Mouse (Mus musculus): Measurements from ENCODE around the gene Tspan10. TPM values are rescaled to one million over a fixed set of nuclear protein-coding genes. Genes with fewer than 3 reads are reported as not detected.

The Tspan10 gene
- total and polyA plus RNA-seq, 2 experiments from 2014 or later, result not detected

DNA sequence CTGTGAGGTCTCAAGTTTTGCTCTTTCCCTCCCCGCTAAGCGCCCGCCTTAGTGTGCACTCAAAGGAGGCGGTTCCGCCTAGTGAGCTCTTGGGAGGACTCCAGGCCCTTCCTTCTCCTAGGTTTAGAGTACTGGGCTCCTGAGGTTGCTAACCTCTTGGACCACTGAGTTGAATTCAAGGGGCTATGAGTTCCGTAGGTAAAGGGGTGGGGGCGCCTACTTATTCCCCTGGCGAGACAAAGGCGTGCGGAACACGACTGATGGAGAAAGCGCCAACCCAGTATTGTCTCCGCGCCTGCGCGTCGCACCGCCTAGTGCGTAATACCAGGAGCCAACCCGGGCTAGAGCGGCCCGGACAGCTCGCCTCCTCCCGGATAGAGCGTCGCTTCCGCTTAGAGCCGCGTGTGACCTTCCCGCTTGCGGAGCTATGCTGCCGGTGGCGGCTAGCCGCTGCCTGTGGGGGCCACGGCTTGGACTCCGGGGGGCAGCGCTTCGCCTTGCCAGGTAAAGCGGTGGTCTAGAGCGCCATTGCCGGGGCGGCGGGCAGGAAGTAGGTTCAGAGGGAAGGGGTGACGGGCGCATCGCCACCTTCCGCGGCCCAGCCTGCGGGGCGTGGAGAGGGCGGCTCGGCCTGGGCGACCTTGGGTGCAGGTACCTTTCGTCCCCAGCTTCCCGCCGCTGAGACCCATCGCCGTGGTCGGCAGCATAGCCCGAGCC, 42.0 kb downstream of the Tspan10 start, which contains the start of gene Mrpl12:
Mrpl12 (plus strand) TSS at position 349 of the 717 bp plus-strand sequence.
- Histone ChIP-seq H3K4me2 (ENCODE audit: low read depth, low read length) (peak within 1 kb of the TSS; percentile 81), H3K36me3 (ENCODE audit: insufficient read depth, low read length) (peaks cover 46% of the 10 kb centered on the region), H3K27ac (peak within 1 kb of the TSS; percentile 88), H3K4me3 (ENCODE audit: low read length) (peak within 1 kb of the TSS; percentile 97), H3K27me3 (ENCODE audit: insufficient read depth, low read length) (no peaks in the 10 kb centered on the region), H3K9me3 (ENCODE audit: low read length) (no peaks in the 10 kb centered on the region), H3K4me1 (ENCODE audit: insufficient read depth, low read length) (peaks cover 9% of the 10 kb centered on the region; the same call in 1 of the 2 replicates), H3K9ac (replicated peaks; ENCODE audit: low read length) (peak within 1 kb of the TSS; percentile 92)
- peak; percentile 8 for TF ChIP-seq CTCF (IDR thresholded peaks at IDR 0.05; ENCODE audit: low read depth)
- peak; percentile 96 for ATAC-seq
- under 1% methylated on average over 58 of the region's 60 CpGs for WGBS
- DNase-seq (ENCODE audit: low spot score), result peak; percentile 99

DNA sequence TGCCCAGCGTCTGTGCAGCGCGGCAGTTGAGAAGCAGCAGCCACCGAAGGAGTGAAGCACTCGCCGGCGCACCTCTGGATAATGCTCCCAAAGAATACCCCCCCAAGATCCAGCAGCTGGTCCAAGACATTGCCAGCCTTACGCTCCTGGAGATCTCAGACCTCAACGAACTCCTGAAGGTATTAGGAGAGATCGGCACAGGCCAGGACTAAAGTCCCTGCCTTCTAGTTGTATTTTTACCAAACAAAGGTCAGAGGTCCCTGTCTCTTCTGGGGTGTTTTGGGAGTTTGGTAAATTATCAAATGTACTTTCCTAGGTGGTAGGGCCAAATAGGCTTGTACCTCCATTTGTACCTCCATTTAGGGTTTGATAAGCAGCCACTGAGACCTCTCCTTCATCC, 42.8 kb downstream of the Tspan10 start:
- DNase-seq (ENCODE audit: low spot score) (no peak), ATAC-seq (no peak)
- Histone ChIP-seq H3K4me3 (ENCODE audit: low read length) (peak overlapping the region; percentile 97), H3K27ac (peak overlapping the region; percentile 88; the same call in 1 of the 2 replicates), H3K9ac (replicated peaks; ENCODE audit: low read length) (peak overlapping the region; percentile 92), H3K9me3 (ENCODE audit: low read length) (no peaks in the 10 kb centered on the region), H3K36me3 (ENCODE audit: insufficient read depth, low read length) (peaks cover 38% of the 10 kb centered on the region), H3K27me3 (ENCODE audit: insufficient read depth, low read length) (no peaks in the 10 kb centered on the region), H3K4me2 (ENCODE audit: low read depth, low read length) (peak overlapping the region; percentile 81), H3K4me1 (ENCODE audit: insufficient read depth, low read length) (peaks cover 9% of the 10 kb centered on the region; the same call in 1 of the 2 replicates)
- WGBS, result 12% methylated on average over 10 of the region's 10 CpGs
- no peak for TF ChIP-seq CTCF (IDR thresholded peaks at IDR 0.05; ENCODE audit: low read depth)

DNA sequence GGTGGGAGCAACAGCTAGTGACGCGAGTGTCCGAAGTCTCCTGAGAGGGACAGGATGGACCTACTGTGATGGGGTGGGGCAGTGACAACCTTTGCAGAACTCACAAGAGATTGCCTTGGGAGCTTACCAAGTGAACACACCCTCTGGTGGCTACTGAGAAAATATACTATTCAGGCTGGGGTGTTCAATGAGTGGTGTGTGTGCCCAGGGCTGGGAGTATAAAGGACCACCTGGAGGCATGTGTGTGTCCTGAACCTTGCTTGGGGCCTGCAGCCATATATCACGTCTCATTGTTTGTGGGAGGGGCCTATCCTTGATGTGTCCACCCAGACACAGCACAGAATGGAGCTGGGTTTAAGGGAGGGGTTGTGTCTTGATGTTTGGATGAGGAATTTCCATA, 46.1 kb downstream of the Tspan10 start:
- no peak for ATAC-seq
- Histone ChIP-seq H3K27ac (no peak overlapping the region), H3K36me3 (ENCODE audit: insufficient read depth, low read length) (peaks cover 18% of the 10 kb centered on the region), H3K27me3 (ENCODE audit: insufficient read depth, low read length) (no peaks in the 10 kb centered on the region), H3K4me3 (ENCODE audit: low read length) (no peak overlapping the region), H3K4me1 (ENCODE audit: insufficient read depth, low read length) (peaks cover 26% of the 10 kb centered on the region), H3K9me3 (ENCODE audit: low read length) (no peaks in the 10 kb centered on the region), H3K9ac (replicated peaks; ENCODE audit: low read length) (no peak overlapping the region), H3K4me2 (ENCODE audit: low read depth, low read length) (no peak overlapping the region)
- DNase-seq (ENCODE audit: low spot score), result no peak
- 83% methylated on average over 4 of the region's 4 CpGs for WGBS
- no peak for TF ChIP-seq CTCF (IDR thresholded peaks at IDR 0.05; ENCODE audit: low read depth)

DNA sequence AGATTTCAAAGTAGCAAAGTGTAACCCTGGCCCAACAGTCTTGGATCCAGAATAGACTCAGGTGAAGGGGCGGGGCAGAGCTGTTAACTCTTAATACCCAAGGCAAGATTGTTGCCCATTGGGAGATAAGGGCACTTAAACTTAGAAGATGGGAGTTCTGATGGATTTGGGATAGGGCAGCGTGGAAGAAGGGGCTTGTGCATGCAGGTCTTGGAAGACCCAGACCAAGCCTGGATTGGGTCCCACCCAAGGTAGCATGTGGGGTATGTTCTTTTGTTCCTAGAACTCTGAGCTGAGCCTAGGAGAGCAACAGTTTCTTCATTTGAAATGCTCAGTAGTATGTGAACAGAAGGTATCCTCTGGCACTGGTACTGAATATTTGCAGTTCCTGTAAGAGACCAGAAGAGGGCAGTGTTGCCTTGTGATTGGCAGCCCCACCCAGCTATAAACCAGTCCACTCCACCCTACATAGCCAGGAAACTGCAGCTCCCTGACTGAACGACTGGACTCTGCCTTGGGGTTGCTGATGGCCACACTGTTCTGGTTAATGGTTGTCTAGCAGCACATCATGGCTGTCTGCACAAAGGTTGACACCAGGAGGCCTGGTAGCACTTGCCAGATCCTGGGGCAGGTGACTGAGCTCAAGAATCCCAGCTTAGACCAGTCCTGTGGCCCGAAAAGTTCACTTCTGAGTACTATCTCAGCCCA, 46.8 kb downstream of the Tspan10 start:
- H3K4me3 ChIP-seq (ENCODE audit: low read length), result no peak overlapping the region
- no peak overlapping the region for H3K9ac ChIP-seq (replicated peaks; ENCODE audit: low read length)
- WGBS, result 63% methylated on average over 4 of the region's 4 CpGs
- H3K9me3 ChIP-seq (ENCODE audit: low read length), result no peaks in the 10 kb centered on the region
- no peak overlapping the region for H3K4me2 ChIP-seq (ENCODE audit: low read depth, low read length)
- H3K36me3 ChIP-seq (ENCODE audit: insufficient read depth, low read length), result peaks cover 16% of the 10 kb centered on the region
- peaks cover 26% of the 10 kb centered on the region for H3K4me1 ChIP-seq (ENCODE audit: insufficient read depth, low read length)
- peak; percentile 94 for TF ChIP-seq CTCF (IDR thresholded peaks at IDR 0.05; ENCODE audit: low read depth)
- DNase-seq (ENCODE audit: low spot score) (peak; percentile 89), ATAC-seq (peak; percentile 16; the same call in 1 of the 2 replicates)
- 0 out of 2 replicates have a peak overlapping the region, but pooled peaks have one; percentile 15 for H3K27ac ChIP-seq
- no peaks in the 10 kb centered on the region for H3K27me3 ChIP-seq (ENCODE audit: insufficient read depth, low read length)

DNA sequence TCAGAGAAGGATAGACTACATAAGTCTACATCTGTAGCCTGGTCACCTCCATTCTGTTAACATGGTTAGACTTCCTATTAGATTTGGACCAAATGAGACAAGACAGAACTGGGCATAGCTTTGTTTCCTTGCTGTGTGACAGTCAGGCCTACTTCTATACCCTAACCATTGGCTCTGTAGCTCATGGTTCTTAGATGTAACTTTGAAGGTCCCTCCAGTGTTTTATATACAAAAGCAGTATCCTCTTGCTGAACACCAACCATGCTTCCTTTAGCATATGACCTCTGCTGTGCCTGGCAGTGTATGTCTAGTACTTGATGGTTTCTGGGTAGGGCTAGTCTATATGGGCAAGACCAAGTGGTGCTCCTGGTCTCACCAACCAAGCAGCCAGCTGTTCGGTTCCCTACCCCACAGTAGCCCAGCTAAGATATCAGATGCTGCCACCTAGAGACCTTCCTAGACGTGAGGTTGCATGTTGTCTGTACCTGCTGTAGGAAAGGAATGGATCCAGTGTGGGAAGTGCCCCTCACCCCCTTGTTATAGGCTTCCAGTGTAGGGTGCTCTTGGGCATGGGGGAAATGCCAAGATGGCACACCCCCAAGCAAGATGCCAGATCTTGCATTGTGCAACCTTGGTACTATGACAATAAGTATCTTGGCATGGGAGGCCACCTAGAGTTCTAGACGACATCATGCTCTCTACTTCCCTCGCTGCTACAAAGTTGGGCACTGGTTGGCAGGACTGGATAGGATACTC, 48.0 kb downstream of the Tspan10 start:
- 29% methylated on average over 4 of the region's 4 CpGs for WGBS
- Histone ChIP-seq H3K4me1 (ENCODE audit: insufficient read depth, low read length) (peaks cover 24% of the 10 kb centered on the region), H3K27me3 (ENCODE audit: insufficient read depth, low read length) (no peaks in the 10 kb centered on the region), H3K4me3 (ENCODE audit: low read length) (no peak overlapping the region), H3K27ac (peak overlapping the region; percentile 76), H3K9ac (replicated peaks; ENCODE audit: low read length) (no peak overlapping the region), H3K4me2 (ENCODE audit: low read depth, low read length) (peak overlapping the region; percentile 77; the same call in 1 of the 2 replicates), H3K9me3 (ENCODE audit: low read length) (no peaks in the 10 kb centered on the region), H3K36me3 (ENCODE audit: insufficient read depth, low read length) (peaks cover 26% of the 10 kb centered on the region)
- ATAC-seq, result no peak
- peak; percentile 33; the same call in 1 of the 2 replicates for TF ChIP-seq CTCF (IDR thresholded peaks at IDR 0.05; ENCODE audit: low read depth)
- no peak for DNase-seq (ENCODE audit: low spot score)

DNA sequence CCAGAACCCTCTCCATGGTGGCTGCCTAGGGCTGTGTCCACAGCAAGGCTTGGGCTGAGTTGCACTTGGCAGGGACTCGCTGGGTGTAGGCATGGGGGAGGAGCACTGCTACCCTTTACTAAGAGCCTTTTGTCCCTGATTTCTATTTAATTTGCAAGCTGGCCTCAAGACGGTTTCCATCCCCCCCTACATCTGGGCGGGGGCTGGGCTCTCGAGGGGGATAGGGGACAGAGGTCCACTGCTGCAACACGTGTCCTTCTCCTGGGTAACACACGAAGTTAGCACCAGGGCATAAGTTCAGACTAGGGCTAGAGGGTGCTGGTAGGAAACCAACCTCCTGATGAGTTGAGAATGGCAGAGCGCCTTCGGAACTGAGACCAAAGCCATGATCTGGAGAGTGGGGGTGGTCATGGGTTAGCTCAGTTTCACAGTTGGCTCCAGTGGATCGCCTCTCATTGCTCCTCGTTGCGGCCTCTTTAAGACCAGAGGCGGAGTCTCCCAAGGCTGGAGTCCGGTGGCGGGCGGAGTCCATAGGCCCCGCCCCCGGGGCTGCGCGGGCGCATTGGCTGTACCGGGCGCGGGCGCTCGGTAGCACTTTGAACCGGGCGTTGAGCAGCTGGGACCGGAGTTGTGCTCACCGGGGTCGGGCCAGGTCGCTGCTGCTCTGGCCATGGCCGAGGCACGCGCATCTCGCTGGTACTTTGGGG, 49.0 kb downstream of the Tspan10 start, which contains the start of gene Slc25a10:
Slc25a10 (plus strand) TSS at position 524 of the 707 bp plus-strand sequence.
- no peak for TF ChIP-seq CTCF (IDR thresholded peaks at IDR 0.05; ENCODE audit: low read depth)
- H3K27ac ChIP-seq, result peak within 1 kb of the TSS; percentile 76
- peak; percentile 95 for DNase-seq (ENCODE audit: low spot score)
- no peaks in the 10 kb centered on the region for H3K9me3 ChIP-seq (ENCODE audit: low read length)
- peak within 1 kb of the TSS; percentile 63 for H3K4me3 ChIP-seq (ENCODE audit: low read length)
- H3K9ac ChIP-seq (replicated peaks; ENCODE audit: low read length), result peak within 1 kb of the TSS; percentile 59
- H3K36me3 ChIP-seq (ENCODE audit: insufficient read depth, low read length), result peaks cover 35% of the 10 kb centered on the region
- WGBS, result under 1% methylated on average over 35 of the region's 35 CpGs
- H3K27me3 ChIP-seq (ENCODE audit: insufficient read depth, low read length), result no peaks in the 10 kb centered on the region
- H3K4me1 ChIP-seq (ENCODE audit: insufficient read depth, low read length), result peaks cover 19% of the 10 kb centered on the region
- peak; percentile 89 for ATAC-seq
- peak within 1 kb of the TSS; percentile 77 for H3K4me2 ChIP-seq (ENCODE audit: low read depth, low read length)

Measured in hindbrain, postnatal 0 days (tissue).